Mouse (Mus musculus): Measurements from ENCODE around the gene Gm13212. TPM values are rescaled to one million over a fixed set of nuclear protein-coding genes. Genes with fewer than 3 reads are reported as not detected.
"Not testable (repeated sequence)": the region's sequence is repeated elsewhere in the genome, so short reads cannot be mapped to it uniquely, and the experiment has no call there.

The Gm13212 gene
- 2.3 and 3.4 TPM in 2 replicates for polyA plus RNA-seq (2015; fragmentation: Nextera tagmentation; extraction: Ambion mirVana)

- not testable (repeated sequence) for H3K27me3 ChIP-seq; H3K9me3 ChIP-seq (replicated peaks); H3K36me3 ChIP-seq; H3K4me1 ChIP-seq; H3K9ac ChIP-seq; H3K27ac ChIP-seq
- ATAC-seq (replicated peaks; ENCODE audit: low FRiP score) = peak; percentile 81
- Histone ChIP-seq H3K4me3 (replicated peaks) (peak within 1 kb of the TSS; percentile 43), H3K4me2 (peak within 1 kb of the TSS; percentile 54)
- 23% methylated on average over 11 of the region's 11 CpGs for WGBS
These were observed at the start of gene Gm13212 for GRCm38 (mm10) chr4:145585078-145585477. Gm13212 (plus strand) TSS chr4:145585166.

GRCm38 (mm10) chr4:145543861-145544260 is 41.1 kb upstream of the Gm13212 start:
- not testable (repeated sequence) for H3K9ac ChIP-seq; ATAC-seq (replicated peaks; ENCODE audit: low FRiP score); H3K27ac ChIP-seq; H3K4me3 ChIP-seq (replicated peaks); H3K4me2 ChIP-seq; H3K36me3 ChIP-seq; H3K4me1 ChIP-seq; H3K27me3 ChIP-seq
- peaks cover 25% of the 10 kb centered on the region for H3K9me3 ChIP-seq (replicated peaks)
- 77% methylated on average over 5 of the region's 5 CpGs for WGBS

GRCm38 (mm10) chr4:145545106-145545505 is 39.9 kb upstream of the Gm13212 start:
- H3K4me2 ChIP-seq; H3K27me3 ChIP-seq; H3K9ac ChIP-seq; ATAC-seq (replicated peaks; ENCODE audit: low FRiP score); H3K4me3 ChIP-seq (replicated peaks); H3K27ac ChIP-seq; H3K36me3 ChIP-seq; H3K4me1 ChIP-seq: not testable (repeated sequence)
- peaks cover 25% of the 10 kb centered on the region for H3K9me3 ChIP-seq (replicated peaks)
- 35% methylated on average over 2 of the region's 2 CpGs for WGBS

GRCm38 (mm10) chr4:145545734-145546349 is 39.1 kb upstream of the Gm13212 start:
- not testable (repeated sequence) for H3K27ac ChIP-seq; H3K4me1 ChIP-seq; H3K27me3 ChIP-seq; H3K4me2 ChIP-seq; H3K36me3 ChIP-seq; H3K4me3 ChIP-seq (replicated peaks); ATAC-seq (replicated peaks; ENCODE audit: low FRiP score); H3K9ac ChIP-seq
- H3K9me3 ChIP-seq (replicated peaks) = peaks cover 21% of the 10 kb centered on the region
- WGBS = 74% methylated on average over 6 of the region's 6 CpGs

- H3K4me2 ChIP-seq; H3K27ac ChIP-seq; H3K4me1 ChIP-seq; H3K27me3 ChIP-seq; H3K4me3 ChIP-seq (replicated peaks); H3K36me3 ChIP-seq; H3K9ac ChIP-seq; ATAC-seq (replicated peaks; ENCODE audit: low FRiP score): not testable (repeated sequence)
- H3K9me3 ChIP-seq (replicated peaks) = peaks cover 18% of the 10 kb centered on the region
- 95% methylated on average over 3 of the region's 3 CpGs for WGBS
These were observed 38.5 kb upstream of the Gm13212 start for GRCm38 (mm10) chr4:145546477-145546876.

- 0 out of 2 replicates have a peak, but pooled peaks cover 7% of the 10 kb centered on the region for H3K9me3 ChIP-seq (replicated peaks)
- no peak overlapping the region for H3K9ac ChIP-seq
- no peaks in the 10 kb centered on the region for H3K36me3 ChIP-seq
- WGBS = 89% methylated on average over 1 of the region's 1 CpGs
- ATAC-seq (replicated peaks; ENCODE audit: low FRiP score) = no peak
- no peaks in the 10 kb centered on the region for H3K27me3 ChIP-seq
- H3K4me2 ChIP-seq = no peak overlapping the region
- no peaks in the 10 kb centered on the region for H3K4me1 ChIP-seq
- H3K4me3 ChIP-seq (replicated peaks) = no peak overlapping the region
- H3K27ac ChIP-seq = no peak overlapping the region
These were observed 28.3 kb upstream of the Gm13212 start for GRCm38 (mm10) chr4:145556680-145557079.

- Histone ChIP-seq H3K27me3 (no peaks in the 10 kb centered on the region), H3K9ac (no peak overlapping the region), H3K4me1 (no peaks in the 10 kb centered on the region), H3K4me3 (replicated peaks) (no peak overlapping the region), H3K27ac (no peak overlapping the region), H3K36me3 (no peaks in the 10 kb centered on the region), H3K9me3 (replicated peaks) (0 out of 2 replicates have a peak, but pooled peaks cover 9% of the 10 kb centered on the region), H3K4me2 (no peak overlapping the region)
- 39% methylated on average over 3 of the region's 3 CpGs for WGBS
- ATAC-seq (replicated peaks; ENCODE audit: low FRiP score) = no peak
These were observed 25.4 kb upstream of the Gm13212 start for GRCm38 (mm10) chr4:145559505-145560099.

GRCm38 (mm10) chr4:145564111-145564821 is 20.7 kb upstream of the Gm13212 start:
- ATAC-seq (replicated peaks; ENCODE audit: low FRiP score) = no peak
- 0 out of 2 replicates have a peak, but pooled peaks cover 9% of the 10 kb centered on the region for H3K9me3 ChIP-seq (replicated peaks)
- no peak overlapping the region for H3K4me3 ChIP-seq (replicated peaks)
- H3K4me2 ChIP-seq = no peak overlapping the region
- H3K27me3 ChIP-seq = no peaks in the 10 kb centered on the region
- no peak overlapping the region for H3K9ac ChIP-seq
- 69% methylated on average over 3 of the region's 3 CpGs for WGBS
- H3K4me1 ChIP-seq = no peaks in the 10 kb centered on the region
- no peaks in the 10 kb centered on the region for H3K36me3 ChIP-seq
- H3K27ac ChIP-seq = no peak overlapping the region

- H3K36me3 ChIP-seq; H3K27ac ChIP-seq; ATAC-seq (replicated peaks; ENCODE audit: low FRiP score); H3K4me3 ChIP-seq (replicated peaks); H3K9me3 ChIP-seq (replicated peaks); H3K4me1 ChIP-seq; H3K27me3 ChIP-seq; H3K9ac ChIP-seq; H3K4me2 ChIP-seq: not testable (repeated sequence)
- WGBS = 92% methylated on average over 8 of the region's 10 CpGs
These were observed 14.5 kb upstream of the Gm13212 start for GRCm38 (mm10) chr4:145570461-145570860.

- not testable (repeated sequence) for H3K9me3 ChIP-seq (replicated peaks); H3K27ac ChIP-seq; H3K4me2 ChIP-seq; H3K4me1 ChIP-seq; H3K27me3 ChIP-seq; H3K9ac ChIP-seq; ATAC-seq (replicated peaks; ENCODE audit: low FRiP score); H3K4me3 ChIP-seq (replicated peaks); H3K36me3 ChIP-seq
- whole genome bisulfite sequencing = 90% methylated on average over 8 of the region's 8 CpGs
These were observed 8.3 kb upstream of the Gm13212 start for GRCm38 (mm10) chr4:145576623-145577022.

GRCm38 (mm10) chr4:145580333-145580732 is 4.6 kb upstream of the Gm13212 start:
- WGBS = 100% methylated on average over 1 of the region's 1 CpGs
- not testable (repeated sequence) for ATAC-seq (replicated peaks; ENCODE audit: low FRiP score); H3K4me1 ChIP-seq; H3K9me3 ChIP-seq (replicated peaks); H3K27me3 ChIP-seq; H3K9ac ChIP-seq; H3K36me3 ChIP-seq; H3K4me2 ChIP-seq; H3K4me3 ChIP-seq (replicated peaks); H3K27ac ChIP-seq

- not testable (repeated sequence) for H3K36me3 ChIP-seq; H3K4me1 ChIP-seq; H3K9me3 ChIP-seq (replicated peaks); H3K9ac ChIP-seq; H3K4me3 ChIP-seq (replicated peaks); ATAC-seq (replicated peaks; ENCODE audit: low FRiP score); H3K27ac ChIP-seq; H3K27me3 ChIP-seq
- peak overlapping the region; percentile 54; the same call in 1 of the 2 replicates for H3K4me2 ChIP-seq
- 79% methylated on average over 2 of the region's 2 CpGs for WGBS
These were observed 1.1 kb downstream of the Gm13212 start for GRCm38 (mm10) chr4:145586046-145586445.
